Mouse (Mus musculus) lung, adult 2 months (tissue): ENCODE results near the gene Depdc1b. TPM values are rescaled to one million over a fixed set of nuclear protein-coding genes. Genes with fewer than 3 reads are reported as not detected.

Experiments
- DNase-seq: peaks from one replicate; pipeline ENCODE4 v3.0.0; 2022
- H3K4me1 ChIP-seq: fragments of 200-500 bp; 2 replicates; pipeline ENCODE4 v1.6.1; 2011; ENCODE audit warnings: low read length; ENCODE audit not compliant: control insufficient read depth, insufficient read depth
- H3K4me3 ChIP-seq: fragments of 200-500 bp; replicated peaks from 2 replicates; pipeline ENCODE3; 2011; ENCODE audit warnings: low read depth, mild to moderate bottlenecking, control low read depth, low read length; ENCODE audit errors: extremely low read depth
- CTCF ChIP-seq: fragments of 200-500 bp; IDR thresholded peaks from 2 replicates; pipeline ENCODE4 v1.5.1; 2011; ENCODE audit warnings: mild to moderate bottlenecking, low read length, control low read depth; ENCODE audit not compliant: insufficient read depth
- POLR2A ChIP-seq: fragments of 200-500 bp; IDR thresholded peaks from 2 replicates; pipeline ENCODE4 v1.6.1; 2011; ENCODE audit warnings: low read depth, mild to moderate bottlenecking, control low read depth, low read length, borderline replicate concordance; ENCODE audit errors: extremely low read depth
- WGBS: fragments of 180-500 bp; shearing (Covaris S2); methylation state at CpG from one replicate; pipeline ENCODE4 v1.1.7; 2018; 5-methylcytosine and 5-hydroxymethylcytosine counted together
- polyA plus RNA-seq: library from polyadenylated mRNA; depleted of rRNA; stranded (reverse); fragments of >200 nt; gene quantifications from 2 replicates; pipeline ENCODE4 v1.2.3, GENCODE M21; 2012

Depdc1b gene
- polyA plus RNA-seq, 1 experiment = 0.37 TPM

DNA sequence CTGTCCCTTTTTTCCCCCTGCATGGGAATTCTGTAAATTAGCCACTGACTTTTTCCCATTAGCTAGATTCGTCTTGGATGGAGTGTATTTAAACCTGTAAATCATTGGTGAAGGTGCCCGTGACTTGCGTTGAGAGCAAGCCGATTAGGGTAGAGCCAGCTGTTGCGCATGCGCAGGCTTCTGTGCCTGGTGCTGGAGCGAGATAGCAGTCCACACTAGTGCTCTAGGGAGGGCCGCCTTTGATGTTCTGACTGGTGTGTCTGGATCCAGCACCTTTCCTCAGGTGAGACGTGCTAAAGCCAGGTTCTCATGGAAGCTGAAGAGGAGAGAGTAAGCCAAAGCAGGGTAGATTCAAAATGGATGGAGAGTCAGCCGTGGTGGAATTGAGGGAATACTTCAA, 10.2 kb downstream of the Depdc1b start:
- no peak for DNase-seq
- WGBS = 93% methylated on average over 10 of the region's 10 CpGs
- TF ChIP-seq POLR2A (no peak), CTCF (no peak)
- Histone ChIP-seq H3K4me1 (no peaks in the 10 kb centered on the region), H3K4me3 (no peak overlapping the region)

DNA sequence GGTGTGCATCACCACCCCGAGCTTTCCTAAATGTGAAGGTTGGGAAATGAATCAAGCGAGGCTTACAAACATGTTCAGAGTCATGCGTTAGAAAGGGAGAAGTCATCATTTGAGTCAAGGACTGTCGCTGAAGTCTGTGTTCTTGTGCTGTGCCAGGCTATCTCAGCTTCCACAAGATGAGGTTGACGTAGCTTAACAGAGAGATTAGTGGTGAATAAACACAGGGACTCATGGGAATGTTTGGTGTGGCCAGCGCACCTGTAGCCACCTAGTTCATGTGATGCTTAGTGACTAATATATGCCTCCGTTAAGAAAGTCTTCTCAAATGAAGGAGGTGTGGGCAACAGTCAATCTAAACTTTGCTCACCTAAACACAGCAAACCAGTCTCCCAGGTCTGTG, 10.9 kb downstream of the Depdc1b start:
- 87% methylated on average over 7 of the region's 7 CpGs for WGBS
- no peak for DNase-seq
- H3K4me1 ChIP-seq = no peaks in the 10 kb centered on the region
- no peak for TF ChIP-seq CTCF
- no peak for TF ChIP-seq POLR2A
- H3K4me3 ChIP-seq = no peak overlapping the region

DNA sequence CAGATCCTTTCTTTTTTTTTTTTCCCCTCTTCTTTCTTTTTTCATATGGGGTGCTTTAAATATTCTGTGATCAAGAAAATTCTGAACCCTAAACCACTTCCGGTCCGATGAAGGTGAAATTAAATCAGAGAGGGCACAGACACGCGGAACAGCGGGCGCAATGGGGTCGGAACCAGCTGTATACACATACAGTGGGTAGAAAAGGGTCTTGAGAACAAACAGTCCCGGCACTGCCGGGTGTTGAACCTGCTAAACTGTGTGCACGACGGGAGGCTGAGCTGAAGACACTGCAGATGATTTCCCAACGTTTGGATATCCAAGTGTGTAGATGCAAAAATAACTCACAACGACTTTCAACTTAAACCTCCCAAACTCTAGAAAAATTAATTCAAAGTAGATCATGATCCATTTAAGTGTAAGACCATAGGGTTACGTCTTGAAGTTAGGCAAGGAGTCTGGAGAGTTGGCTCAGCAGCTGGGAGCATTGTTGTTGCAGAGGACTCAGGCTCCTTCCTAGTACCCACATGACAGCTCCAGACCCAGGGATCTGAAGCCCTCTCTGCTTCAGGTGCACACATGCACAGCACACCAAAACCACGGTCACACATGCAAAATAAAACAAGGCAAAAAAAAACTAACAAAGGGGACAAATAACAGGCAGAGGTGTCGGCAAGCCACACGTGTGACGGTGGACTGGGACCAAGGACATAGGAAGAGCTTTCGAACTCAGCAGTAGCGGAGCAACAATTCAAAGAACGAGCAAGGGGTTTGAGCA, 12.5 kb downstream of the Depdc1b start:
- no peak for DNase-seq
- no peak overlapping the region for H3K4me3 ChIP-seq

DNA sequence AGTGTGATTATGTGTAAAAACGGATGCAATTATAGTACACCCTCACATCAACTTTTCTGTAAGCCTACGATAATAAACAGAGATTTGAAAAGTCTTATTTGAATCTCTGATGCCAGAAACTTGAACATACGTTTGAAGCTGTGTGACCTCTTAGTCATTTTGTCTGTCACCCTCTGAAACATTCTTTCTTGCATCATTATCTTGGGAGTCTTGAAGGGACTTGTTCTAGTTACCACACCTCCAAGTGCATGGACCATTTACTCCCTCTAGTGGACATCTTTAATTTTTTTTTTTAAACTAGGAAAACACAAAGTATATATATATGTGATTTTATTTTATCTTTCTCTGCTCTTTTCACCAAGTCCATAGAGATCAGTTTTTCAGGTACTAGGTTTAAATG, 13.6 kb downstream of the Depdc1b start:
- Histone ChIP-seq H3K4me1 (no peaks in the 10 kb centered on the region), H3K4me3 (no peak overlapping the region)
- WGBS = 56% methylated on average over 3 of the region's 3 CpGs
- DNase-seq = no peak
- TF ChIP-seq CTCF (no peak), POLR2A (no peak)

More for the DNA sequence above, 12.5 kb downstream of the Depdc1b start:
- WGBS = 92% methylated on average over 21 of the region's 21 CpGs
- H3K4me1 ChIP-seq = no peaks in the 10 kb centered on the region
- TF ChIP-seq CTCF (no peak), POLR2A (no peak)

DNA sequence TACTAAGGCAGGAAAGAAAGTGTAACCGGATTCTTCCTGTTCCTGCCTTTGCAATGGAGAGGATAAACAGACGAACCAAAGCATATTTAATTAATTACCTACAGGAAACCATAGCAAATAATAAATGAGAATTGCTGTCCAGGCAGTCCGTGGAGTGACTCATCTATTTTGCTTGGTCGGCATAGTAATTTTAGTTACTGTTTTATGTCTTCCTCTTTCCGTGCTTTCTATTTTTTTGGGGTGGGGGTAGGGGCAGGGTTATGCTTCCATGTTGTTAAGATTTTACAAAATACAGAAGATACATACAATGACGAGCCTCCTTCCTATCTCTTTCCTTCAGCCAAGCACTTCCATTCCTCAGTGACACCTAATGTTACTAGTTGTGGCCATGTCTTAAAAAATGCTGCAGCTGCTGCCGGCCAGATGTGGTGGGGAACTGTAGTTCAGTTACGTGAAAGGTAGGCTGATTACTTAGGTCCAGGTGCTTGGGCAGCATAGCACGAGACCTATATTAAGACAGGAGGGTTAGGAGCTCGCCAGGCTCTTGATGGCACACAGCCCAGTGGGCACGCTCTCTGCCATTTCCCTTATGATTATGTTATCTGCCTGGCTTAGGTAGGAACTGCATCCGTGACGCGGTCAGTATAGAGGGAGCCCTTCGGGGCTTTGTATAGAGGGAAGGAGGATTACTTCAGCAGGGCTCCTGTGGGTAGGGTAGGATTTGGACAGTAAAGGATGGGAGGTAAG, 19.3 kb downstream of the Depdc1b start:
- 0 out of 2 replicates have a peak, but pooled peaks cover 2% of the 10 kb centered on the region for H3K4me1 ChIP-seq
- no peak overlapping the region for H3K4me3 ChIP-seq
- DNase-seq = no peak
- no peak for TF ChIP-seq CTCF
- 45% methylated on average over 15 of the region's 15 CpGs for WGBS

DNA sequence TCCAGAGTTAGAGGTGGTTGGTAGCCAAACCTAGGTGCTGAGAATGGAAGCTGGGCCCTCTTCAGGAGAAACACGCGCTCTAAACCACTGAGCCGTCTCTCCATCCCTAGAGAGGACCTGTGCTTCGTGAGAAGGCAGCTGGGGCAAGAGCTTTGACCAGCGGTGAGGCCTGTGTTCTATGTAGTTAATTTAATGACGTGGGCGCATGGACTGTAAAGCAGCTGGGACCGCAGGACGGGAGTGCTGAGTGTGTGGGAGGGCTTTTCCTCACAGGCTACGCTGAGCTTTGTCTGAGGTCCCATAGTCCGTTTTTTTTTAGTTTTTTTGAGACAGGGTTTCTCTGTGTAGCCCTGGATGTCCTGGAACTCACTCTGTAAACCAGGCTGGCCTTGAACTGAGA, 20.1 kb downstream of the Depdc1b start:
- 0 out of 2 replicates have a peak, but pooled peaks cover 2% of the 10 kb centered on the region for H3K4me1 ChIP-seq
- 94% methylated on average over 11 of the region's 11 CpGs for WGBS
- no peak overlapping the region for H3K4me3 ChIP-seq
- TF ChIP-seq POLR2A (no peak), CTCF (no peak)
- DNase-seq = no peak

DNA sequence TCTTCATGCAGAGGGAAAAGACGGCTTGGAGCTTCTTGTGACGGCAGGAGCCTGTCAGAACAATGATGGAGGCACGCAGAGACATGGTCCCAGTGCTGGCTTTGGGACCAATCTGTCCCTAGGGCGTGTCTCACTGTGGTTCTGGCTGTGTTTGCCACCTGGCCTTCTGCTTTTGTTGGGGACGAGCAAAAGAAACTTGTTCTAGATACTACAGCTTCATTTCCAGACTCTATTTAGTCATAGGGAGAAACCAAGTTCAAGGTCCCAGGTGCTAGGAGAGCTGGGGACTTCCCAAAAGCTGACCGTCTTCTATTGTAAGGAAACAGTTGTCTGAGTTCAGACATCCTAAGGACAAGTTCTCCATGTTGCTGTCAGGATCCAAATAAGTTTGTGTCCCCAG, 21.2 kb downstream of the Depdc1b start:
- DNase-seq = no peak
- Histone ChIP-seq H3K4me1 (0 out of 2 replicates have a peak, but pooled peaks cover 2% of the 10 kb centered on the region), H3K4me3 (no peak overlapping the region)
- TF ChIP-seq CTCF = no peak
- TF ChIP-seq POLR2A = no peak
- WGBS = 86% methylated on average over 6 of the region's 6 CpGs

DNA sequence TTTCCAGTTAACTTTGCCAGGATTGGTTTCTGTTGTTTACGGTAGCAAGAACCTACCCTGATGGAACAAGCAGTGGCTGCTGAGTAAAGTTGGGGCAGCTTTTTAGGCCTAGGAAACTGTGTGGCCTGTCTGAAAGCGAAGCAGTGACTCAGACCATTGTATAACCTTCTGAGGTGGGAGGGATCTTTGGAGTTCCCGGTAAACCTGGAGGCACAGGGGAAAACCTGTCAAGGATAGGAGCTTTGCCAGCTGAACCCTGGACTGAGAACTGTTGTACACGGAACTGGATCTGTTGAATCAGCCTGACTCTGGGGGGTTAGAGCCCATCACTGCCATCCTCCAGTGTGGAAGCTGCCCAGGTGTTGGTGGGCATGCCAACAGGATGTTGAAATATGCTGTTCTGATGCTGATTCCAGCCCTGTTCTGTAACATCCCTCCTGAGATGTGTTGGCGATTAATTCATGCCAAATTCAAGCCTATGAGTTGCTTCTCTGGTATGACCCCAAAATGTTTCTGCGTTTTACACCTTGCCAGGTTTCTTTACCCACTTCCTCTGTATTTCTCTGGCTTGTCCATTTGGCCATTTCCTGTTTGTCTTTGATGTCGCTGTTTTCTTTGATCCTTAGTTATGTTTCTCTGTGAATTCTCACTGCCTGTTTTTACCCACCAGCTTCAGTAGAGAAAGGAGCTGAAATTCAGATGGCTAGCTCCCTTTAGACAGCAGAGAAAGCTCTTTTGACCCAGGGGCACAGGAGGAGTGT, 22.1 kb downstream of the Depdc1b start:
- DNase-seq = no peak
- TF ChIP-seq POLR2A (no peak), CTCF (no peak)
- 66% methylated on average over 7 of the region's 7 CpGs for WGBS
- H3K4me3 ChIP-seq = no peak overlapping the region
- H3K4me1 ChIP-seq = 0 out of 2 replicates have a peak, but pooled peaks cover 2% of the 10 kb centered on the region

DNA sequence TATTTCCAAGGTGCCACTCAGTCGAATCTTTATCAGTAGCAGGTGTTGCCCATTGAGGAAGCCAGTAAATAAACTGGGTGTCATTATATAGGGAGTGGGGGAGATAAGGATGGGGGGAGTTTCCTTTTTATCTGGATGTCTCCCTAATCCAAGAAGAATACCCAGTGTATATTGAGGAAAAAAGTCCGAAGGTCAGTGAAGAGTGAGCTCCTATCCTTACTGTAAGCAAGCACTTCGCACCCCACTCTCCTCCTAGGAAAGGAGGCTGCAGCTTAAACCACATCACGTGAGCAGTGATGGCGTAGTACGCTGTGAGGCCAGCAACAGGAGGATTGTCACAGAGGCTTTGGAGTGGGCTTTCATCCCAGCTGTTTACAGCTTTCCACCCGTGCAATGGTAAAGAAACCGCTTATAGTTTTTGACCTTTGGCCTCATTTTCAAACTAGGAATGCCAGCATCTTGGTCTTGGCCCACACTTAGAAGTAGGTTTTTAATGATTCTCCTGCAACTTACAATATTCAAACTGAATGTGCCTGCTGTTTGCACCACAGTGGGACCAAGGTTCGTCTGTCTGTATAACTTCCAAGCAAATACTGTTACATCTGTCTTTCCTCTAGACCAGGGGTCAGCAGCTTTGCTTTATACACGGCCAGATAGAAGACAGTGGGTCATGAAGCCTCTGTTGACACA, 23.9 kb downstream of the Depdc1b start:
- Histone ChIP-seq H3K4me1 (0 out of 2 replicates have a peak, but pooled peaks cover 2% of the 10 kb centered on the region), H3K4me3 (no peak overlapping the region)
- TF ChIP-seq CTCF (no peak), POLR2A (no peak)
- DNase-seq = no peak
- 79% methylated on average over 10 of the region's 10 CpGs for WGBS
